Mouse (Mus musculus) heart, embryonic 15.5 days (tissue): ENCODE results near the gene Fcrl5. TPM values are rescaled to one million over a fixed set of nuclear protein-coding genes. Genes with fewer than 3 reads are reported as not detected.
"Not testable (repeated sequence)": the region's sequence is repeated elsewhere in the genome, so short reads cannot be mapped to it uniquely, and the experiment has no call there.

ENCODE experiments used
- ATAC-seq: fragments of 200-750 bp; cut with Nextera tagmentation; replicated peaks from 2 replicates; pipeline ENCODE4 v1.8.0; 2017; ENCODE audit warnings: low read depth, moderate TSS enrichment; ENCODE audit not compliant: insufficient number of reproducible peaks, insufficient read depth, low FRiP score
- H3K27ac ChIP-seq: fragments of 300-500 bp; sonication (generic); 2 replicates; pipeline ENCODE4 v1.5.1; 2015; ENCODE audit warnings: mild to moderate bottlenecking, inconsistent platforms
- H3K27me3 ChIP-seq: fragments of 300-500 bp; sonication (generic); 2 replicates; pipeline ENCODE4 v1.6.1; 2015; ENCODE audit warnings: inconsistent platforms
- H3K36me3 ChIP-seq: fragments of 300-500 bp; sonication (generic); 2 replicates; pipeline ENCODE4 v1.6.1; 2015; ENCODE audit warnings: mild to moderate bottlenecking, inconsistent platforms
- H3K4me1 ChIP-seq: fragments of 300-500 bp; sonication (generic); replicated peaks from 2 replicates; pipeline ENCODE4 v1.6.1; 2015; ENCODE audit warnings: inconsistent platforms
- H3K4me2 ChIP-seq: fragments of 300-500 bp; sonication (generic); 2 replicates; pipeline ENCODE4 v1.6.1; 2015; ENCODE audit warnings: inconsistent platforms, mild to moderate bottlenecking, moderate library complexity
- H3K4me3 ChIP-seq: fragments of 300-500 bp; sonication (generic); 2 replicates; pipeline ENCODE4 v1.5.1; 2015; ENCODE audit warnings: mild to moderate bottlenecking, inconsistent platforms
- H3K9ac ChIP-seq: fragments of 300-500 bp; sonication (generic); 2 replicates; pipeline ENCODE4 v1.6.1; 2015; ENCODE audit warnings: mild to moderate bottlenecking, inconsistent platforms
- H3K9me3 ChIP-seq: fragments of 300-500 bp; sonication (generic); replicated peaks from 2 replicates; pipeline ENCODE4 v1.6.1; 2016; ENCODE audit warnings: inconsistent platforms
- WGBS: fragments of 180-500 bp; shearing (Covaris S2); methylation state at CpG from one replicate; pipeline ENCODE4 v1.1.7; 2015; ENCODE audit warnings: mixed read lengths; 5-methylcytosine and 5-hydroxymethylcytosine counted together
- polyA plus RNA-seq: library from polyadenylated mRNA; unstranded; fragments of >200 nt; fragmentation: Nextera tagmentation; extraction: Ambion mirVana; gene quantifications from 2 replicates; pipeline ENCODE4 v1.2.1, GENCODE M21; 2015

Fcrl5 gene
- polyA plus RNA-seq, 1 experiment from 2014 or later, result not detected

GRCm38 (mm10) chr3:87443968-87444367, 8.4 kb downstream of the Fcrl5 start:
- H3K27me3 ChIP-seq, result no peaks in the 10 kb centered on the region
- H3K4me2 ChIP-seq, result no peak overlapping the region
- no peaks in the 10 kb centered on the region for H3K9me3 ChIP-seq
- no peak for ATAC-seq
- no peak overlapping the region for H3K4me3 ChIP-seq
- H3K36me3 ChIP-seq, result no peaks in the 10 kb centered on the region
- 48% methylated on average over 6 of the region's 6 CpGs for WGBS
- no peaks in the 10 kb centered on the region for H3K4me1 ChIP-seq
- no peak overlapping the region for H3K27ac ChIP-seq
- no peak overlapping the region for H3K9ac ChIP-seq

- no peaks in the 10 kb centered on the region for H3K27me3 ChIP-seq
- H3K9me3 ChIP-seq, result no peaks in the 10 kb centered on the region
- no peak overlapping the region for H3K4me2 ChIP-seq
- H3K36me3 ChIP-seq, result no peaks in the 10 kb centered on the region
- H3K4me1 ChIP-seq, result no peaks in the 10 kb centered on the region
- whole genome bisulfite sequencing, result 77% methylated on average over 3 of the region's 3 CpGs
- no peak overlapping the region for H3K4me3 ChIP-seq
- no peak for ATAC-seq
- H3K27ac ChIP-seq, result no peak overlapping the region
- H3K9ac ChIP-seq, result no peak overlapping the region
Observed at GRCm38 (mm10) chr3:87465454-87465853, 29.9 kb downstream of the Fcrl5 start.

GRCm38 (mm10) chr3:87467011-87467410, 31.4 kb downstream of the Fcrl5 start:
- Histone ChIP-seq H3K4me2 (no peak overlapping the region), H3K36me3 (no peaks in the 10 kb centered on the region), H3K4me3 (no peak overlapping the region), H3K4me1 (no peaks in the 10 kb centered on the region), H3K9me3 (no peaks in the 10 kb centered on the region), H3K27ac (no peak overlapping the region), H3K9ac (no peak overlapping the region), H3K27me3 (no peaks in the 10 kb centered on the region)
- 79% methylated on average over 6 of the region's 6 CpGs for WGBS
- no peak for ATAC-seq

- Histone ChIP-seq H3K9me3 (no peaks in the 10 kb centered on the region), H3K9ac (no peak overlapping the region), H3K4me2 (no peak overlapping the region), H3K27me3 (no peaks in the 10 kb centered on the region), H3K4me1 (no peaks in the 10 kb centered on the region), H3K27ac (no peak overlapping the region), H3K4me3 (no peak overlapping the region), H3K36me3 (no peaks in the 10 kb centered on the region)
- 87% methylated on average over 9 of the region's 9 CpGs for WGBS
- no peak for ATAC-seq
Observed at GRCm38 (mm10) chr3:87467416-87467815, 31.8 kb downstream of the Fcrl5 start.

- H3K36me3 ChIP-seq, ATAC-seq, H3K27me3 ChIP-seq, H3K4me3 ChIP-seq, H3K27ac ChIP-seq, H3K9ac ChIP-seq, H3K9me3 ChIP-seq, H3K4me1 ChIP-seq, H3K4me2 ChIP-seq: not testable (repeated sequence)
- 73% methylated on average over 3 of the region's 3 CpGs for WGBS
Observed at GRCm38 (mm10) chr3:87477948-87478347, 42.4 kb downstream of the Fcrl5 start.

- H3K36me3 ChIP-seq, H3K9ac ChIP-seq, H3K4me3 ChIP-seq, H3K27me3 ChIP-seq, ATAC-seq, H3K27ac ChIP-seq, H3K4me1 ChIP-seq, H3K9me3 ChIP-seq, H3K4me2 ChIP-seq: not testable (repeated sequence)
- WGBS, result 83% methylated on average over 6 of the region's 6 CpGs
Observed at GRCm38 (mm10) chr3:87478596-87478995, 43.0 kb downstream of the Fcrl5 start.

- H3K4me1 ChIP-seq, H3K27ac ChIP-seq, ATAC-seq, H3K4me2 ChIP-seq, H3K27me3 ChIP-seq, H3K9ac ChIP-seq, H3K4me3 ChIP-seq, H3K9me3 ChIP-seq, H3K36me3 ChIP-seq: not testable (repeated sequence)
Observed at GRCm38 (mm10) chr3:87479230-87479629, 43.7 kb downstream of the Fcrl5 start.

- H3K27ac ChIP-seq, result no peak overlapping the region
- no peaks in the 10 kb centered on the region for H3K9me3 ChIP-seq
- H3K4me2 ChIP-seq, result no peak overlapping the region
- no peaks in the 10 kb centered on the region for H3K36me3 ChIP-seq
- no peaks in the 10 kb centered on the region for H3K4me1 ChIP-seq
- WGBS, result 87% methylated on average over 4 of the region's 4 CpGs
- no peaks in the 10 kb centered on the region for H3K27me3 ChIP-seq
- H3K4me3 ChIP-seq, result no peak overlapping the region
- no peak for ATAC-seq
- H3K9ac ChIP-seq, result no peak overlapping the region
Observed at GRCm38 (mm10) chr3:87487392-87487791, 51.8 kb downstream of the Fcrl5 start.

GRCm38 (mm10) chr3:87487911-87488310, 52.3 kb downstream of the Fcrl5 start:
- ATAC-seq, result no peak
- Histone ChIP-seq H3K4me3 (no peak overlapping the region), H3K9ac (no peak overlapping the region), H3K4me1 (no peaks in the 10 kb centered on the region), H3K36me3 (no peaks in the 10 kb centered on the region), H3K27ac (no peak overlapping the region), H3K4me2 (no peak overlapping the region), H3K9me3 (no peaks in the 10 kb centered on the region), H3K27me3 (no peaks in the 10 kb centered on the region)
- 68% methylated on average over 2 of the region's 2 CpGs for WGBS

GRCm38 (mm10) chr3:87498266-87498665, 62.7 kb downstream of the Fcrl5 start:
- Histone ChIP-seq H3K4me2 (no peak overlapping the region), H3K4me3 (no peak overlapping the region), H3K27ac (no peak overlapping the region), H3K4me1 (no peaks in the 10 kb centered on the region), H3K27me3 (no peaks in the 10 kb centered on the region), H3K9me3 (no peaks in the 10 kb centered on the region), H3K9ac (no peak overlapping the region), H3K36me3 (no peaks in the 10 kb centered on the region)
- WGBS, result 78% methylated on average over 9 of the region's 9 CpGs
- ATAC-seq, result no peak

- Histone ChIP-seq H3K4me1 (no peaks in the 10 kb centered on the region), H3K9ac (no peak overlapping the region), H3K4me2 (no peak overlapping the region), H3K27me3 (peaks cover 6% of the 10 kb centered on the region; the same call in 1 of the 2 replicates), H3K4me3 (no peak overlapping the region), H3K9me3 (no peaks in the 10 kb centered on the region), H3K36me3 (no peaks in the 10 kb centered on the region), H3K27ac (no peak overlapping the region)
- ATAC-seq, result no peak
- 12% methylated on average over 3 of the region's 3 CpGs for WGBS
Observed at GRCm38 (mm10) chr3:87499072-87499471, 63.5 kb downstream of the Fcrl5 start.

- H3K27ac ChIP-seq, result no peak overlapping the region
- no peaks in the 10 kb centered on the region for H3K9me3 ChIP-seq
- no peak for ATAC-seq
- no peak overlapping the region for H3K4me2 ChIP-seq
- no peaks in the 10 kb centered on the region for H3K36me3 ChIP-seq
- peaks cover 6% of the 10 kb centered on the region; the same call in 1 of the 2 replicates for H3K27me3 ChIP-seq
- H3K4me1 ChIP-seq, result no peaks in the 10 kb centered on the region
- no peak overlapping the region for H3K9ac ChIP-seq
- no peak overlapping the region for H3K4me3 ChIP-seq
- WGBS, result 71% methylated on average over 24 of the region's 24 CpGs
Observed at GRCm38 (mm10) chr3:87500088-87501055, 64.8 kb downstream of the Fcrl5 start.
